Mouse (Mus musculus) C2C12 (cell line): ENCODE data around the gene Prkrip1. TPM values are rescaled to one million over a fixed set of nuclear protein-coding genes. Genes with fewer than 3 reads are reported as not detected.
A peak's percentile ranks its signal among the peaks of the same experiment; 100 is the strongest.

Source experiments
- H3K27me3 ChIP-seq: one replicate; pipeline ENCODE4 v1.6.1; 2011; ENCODE audit not compliant: control insufficient read depth, insufficient read depth, insufficient read length
- H3K36me3 ChIP-seq: one replicate; pipeline ENCODE4 v1.6.1; 2011; ENCODE audit not compliant: control insufficient read depth, insufficient read depth
- H3K4me3 ChIP-seq: one replicate; pipeline ENCODE4 v1.5.1; 2011; ENCODE audit warnings: mild to moderate bottlenecking, control low read depth; ENCODE audit not compliant: poor library complexity, insufficient read depth, severe bottlenecking
- H3K79me2 ChIP-seq: one replicate; pipeline ENCODE4 v1.6.1; 2011; ENCODE audit not compliant: control insufficient read depth, insufficient read depth
- H3K79me3 ChIP-seq: one replicate; pipeline ENCODE4 v1.6.1; 2011; ENCODE audit warnings: low read depth, control low read depth
- H3ac ChIP-seq: one replicate; pipeline ENCODE3; 2011; ENCODE audit warnings: low read depth; ENCODE audit not compliant: control insufficient read depth, insufficient read length
- CEBPB ChIP-seq: IDR thresholded peaks from one replicate; pipeline ENCODE4 v1.6.1; 2011; ENCODE audit warnings: low read depth, mild to moderate bottlenecking, control low read depth, moderate library complexity
- CTCF ChIP-seq: IDR thresholded peaks from one replicate; pipeline ENCODE4 v1.5.1; 2011; ENCODE audit not compliant: control insufficient read depth, insufficient read depth, insufficient read length
- FOSL1 ChIP-seq: IDR thresholded peaks from one replicate; pipeline ENCODE4 v1.8.0; 2011; ENCODE audit warnings: mild to moderate bottlenecking, low read length; ENCODE audit not compliant: poor library complexity, insufficient read depth, severe bottlenecking
- MAX ChIP-seq: IDR thresholded peaks from one replicate; pipeline ENCODE4 v1.6.1; 2011; ENCODE audit warnings: mild to moderate bottlenecking, control low read depth
- MYOD1 ChIP-seq: IDR thresholded peaks from one replicate; pipeline ENCODE4 v1.6.1; 2011; ENCODE audit warnings: low read depth; ENCODE audit not compliant: control insufficient read depth, insufficient read length
- MYOG ChIP-seq: IDR thresholded peaks from one replicate; pipeline ENCODE4 v1.6.1; 2011; ENCODE audit not compliant: control insufficient read depth, insufficient read length; ENCODE audit errors: extremely low read depth
- USF1 ChIP-seq: IDR thresholded peaks from one replicate; pipeline ENCODE4 v1.6.1; 2011; ENCODE audit warnings: low read depth, mild to moderate bottlenecking, control low read depth, moderate library complexity
- polyA plus RNA-seq: library from polyadenylated mRNA; unstranded; fragments of >200 nt; fragmentation: generic; extraction: Trizol; gene quantifications from one replicate; pipeline ENCODE4 v1.2.1, GENCODE M21; 2012; ENCODE audit warnings: missing spikeins

Prkrip1 gene
- polyA plus RNA-seq, 1 experiment: 53.5 TPM

- Histone ChIP-seq H3K36me3 (peaks cover 25% of the 10 kb centered on the region), H3K79me2 (peaks cover 28% of the 10 kb centered on the region), H3K4me3 (peak overlapping the region; percentile 93), H3K79me3 (peaks cover 23% of the 10 kb centered on the region), H3K27me3 (no peaks in the 10 kb centered on the region), H3ac (peak overlapping the region; percentile 42)
- TF ChIP-seq MYOG (no peak), FOSL1 (no peak), MYOD1 (no peak), CTCF (no peak), MAX (no peak), USF1 (no peak), CEBPB (no peak)
Measured at GRCm38 (mm10) chr5:136199526-136199925, 763 bp upstream of the Prkrip1 start.

GRCm38 (mm10) chr5:136191870-136192269, 6.9 kb downstream of the Prkrip1 start:
- Histone ChIP-seq H3ac (no peak overlapping the region), H3K36me3 (peaks cover 83% of the 10 kb centered on the region), H3K79me2 (peaks cover 8% of the 10 kb centered on the region), H3K4me3 (no peak overlapping the region), H3K27me3 (no peaks in the 10 kb centered on the region), H3K79me3 (peaks cover 5% of the 10 kb centered on the region)
- no peak for TF ChIP-seq FOSL1
- TF ChIP-seq MAX: no peak
- no peak for TF ChIP-seq CTCF
- TF ChIP-seq MYOD1: no peak
- no peak for TF ChIP-seq USF1

GRCm38 (mm10) chr5:136186723-136187122, 12.0 kb downstream of the Prkrip1 start:
- Histone ChIP-seq H3K27me3 (no peaks in the 10 kb centered on the region), H3K36me3 (peaks cover 79% of the 10 kb centered on the region), H3K79me2 (peaks cover 17% of the 10 kb centered on the region), H3K4me3 (no peak overlapping the region), H3ac (no peak overlapping the region), H3K79me3 (peaks cover 5% of the 10 kb centered on the region)
- TF ChIP-seq FOSL1: no peak
- peak; percentile 40 for TF ChIP-seq CTCF

DNA sequence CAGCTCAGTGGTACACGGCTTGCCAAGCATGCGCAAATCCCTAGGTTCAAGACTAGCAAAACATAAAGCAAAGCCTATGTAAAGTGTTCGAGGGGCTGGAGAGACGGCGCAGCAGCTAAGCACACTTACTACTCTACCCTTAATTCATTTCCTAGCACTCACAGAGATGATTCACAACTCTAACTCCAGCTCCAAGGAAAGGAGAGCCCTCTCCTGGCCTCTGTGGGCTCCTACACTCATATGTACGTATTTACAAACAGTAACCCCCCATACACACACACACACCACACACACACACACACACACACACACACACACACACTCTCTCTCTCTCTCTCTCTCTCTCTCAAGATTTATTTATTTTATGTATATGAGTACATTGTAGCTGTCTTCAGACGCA, 15.0 kb downstream of the Prkrip1 start:
- H3K79me3 ChIP-seq: peaks cover 5% of the 10 kb centered on the region
- H3K79me2 ChIP-seq: peaks cover 17% of the 10 kb centered on the region
- H3K27me3 ChIP-seq: no peaks in the 10 kb centered on the region
- H3ac ChIP-seq: no peak overlapping the region
- peaks cover 85% of the 10 kb centered on the region for H3K36me3 ChIP-seq
- no peak overlapping the region for H3K4me3 ChIP-seq
- TF ChIP-seq MYOD1: no peak
- no peak for TF ChIP-seq CTCF
- no peak for TF ChIP-seq FOSL1
- no peak for TF ChIP-seq USF1
- TF ChIP-seq MAX: no peak
- TF ChIP-seq CEBPB: no peak
- no peak for TF ChIP-seq MYOG

DNA sequence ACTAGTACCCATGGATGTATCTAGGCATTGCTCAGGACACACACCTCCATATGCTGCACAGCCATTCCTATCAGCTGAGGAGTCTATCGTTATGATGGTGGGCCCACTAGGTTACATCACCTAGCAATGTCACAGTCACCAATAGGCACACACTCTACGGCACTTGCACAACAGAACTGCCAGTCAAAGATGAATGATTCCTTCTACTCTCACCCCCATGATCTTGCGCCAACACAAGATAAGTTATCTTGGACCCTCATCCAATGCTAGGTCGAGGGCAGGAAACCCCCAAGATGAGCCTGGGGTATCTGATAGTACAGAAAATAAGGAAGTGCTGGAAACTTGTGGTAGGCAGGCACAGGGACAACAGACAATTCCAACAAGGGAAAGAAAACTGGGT, 15.9 kb downstream of the Prkrip1 start:
- peaks cover 84% of the 10 kb centered on the region for H3K36me3 ChIP-seq
- TF ChIP-seq USF1: no peak
- no peak for TF ChIP-seq MAX
- TF ChIP-seq CTCF: no peak
- no peak for TF ChIP-seq CEBPB
- TF ChIP-seq MYOG: no peak
- no peak for TF ChIP-seq MYOD1
- TF ChIP-seq FOSL1: no peak

GRCm38 (mm10) chr5:136182049-136182448, 16.7 kb downstream of the Prkrip1 start:
- peaks cover 5% of the 10 kb centered on the region for H3K79me3 ChIP-seq

More for the DNA sequence above, 15.9 kb downstream of the Prkrip1 start:
- Histone ChIP-seq H3ac (no peak overlapping the region), H3K79me2 (peaks cover 17% of the 10 kb centered on the region), H3K79me3 (peaks cover 5% of the 10 kb centered on the region), H3K27me3 (no peaks in the 10 kb centered on the region), H3K4me3 (no peak overlapping the region)

More at GRCm38 (mm10) chr5:136182049-136182448, 16.7 kb downstream of the Prkrip1 start:
- peaks cover 84% of the 10 kb centered on the region for H3K36me3 ChIP-seq
- TF ChIP-seq CEBPB: no peak
- TF ChIP-seq MYOD1: no peak
- no peak for TF ChIP-seq MAX
- TF ChIP-seq MYOG: no peak
- TF ChIP-seq FOSL1: no peak
- no peak for TF ChIP-seq CTCF
- no peak for TF ChIP-seq USF1
- no peak overlapping the region for H3K4me3 ChIP-seq
- H3ac ChIP-seq: no peak overlapping the region
- peaks cover 17% of the 10 kb centered on the region for H3K79me2 ChIP-seq
- H3K27me3 ChIP-seq: no peaks in the 10 kb centered on the region
